Mouse (Mus musculus): ENCODE measurements around the gene Rin3.

GRCm38 (mm10) chr12:102275833-102276443 lies 6.9 kb upstream of the Rin3 start:
- no peak for TF ChIP-seq CTCF (IDR thresholded peaks at IDR 0.05; ENCODE audit: control insufficient read depth, insufficient read depth, low read length)
- TF ChIP-seq POLR2A (IDR thresholded peaks at IDR 0.05; ENCODE audit: borderline replicate concordance, control insufficient read depth, low read depth, low read length): no peak
